Mouse (Mus musculus) brown adipose tissue, adult 24 weeks (tissue): ENCODE data around the gene Micu2. TPM values are rescaled to one million over a fixed set of nuclear protein-coding genes. Genes with fewer than 3 reads are reported as not detected.

ENCODE experiments used
- H3K27ac ChIP-seq: fragments of 200-500 bp; replicated peaks from 2 replicates; pipeline ENCODE4 v1.5.1; 2012; ENCODE audit warnings: low read depth, mild to moderate bottlenecking, low read length
- H3K4me1 ChIP-seq: fragments of 200-500 bp; 2 replicates; pipeline ENCODE4 v1.6.1; 2012; ENCODE audit warnings: low read length, mixed read lengths; ENCODE audit not compliant: control insufficient read depth, insufficient read depth, insufficient read length
- H3K4me3 ChIP-seq: fragments of 200-500 bp; 2 replicates; pipeline ENCODE4 v1.5.1; 2012; ENCODE audit warnings: low read depth, mild to moderate bottlenecking, low read length, moderate library complexity; ENCODE audit not compliant: insufficient read depth
- polyA plus RNA-seq: library from polyadenylated mRNA; stranded (reverse); fragments of >200 nt; gene quantifications from 2 replicates; pipeline ENCODE4 v1.2.4, GENCODE M21; 2012; ENCODE audit not compliant: missing spikeins, insufficient read depth, insufficient read length

Gene Micu2
- 35.7 and 41.8 TPM in 2 replicates for polyA plus RNA-seq

DNA sequence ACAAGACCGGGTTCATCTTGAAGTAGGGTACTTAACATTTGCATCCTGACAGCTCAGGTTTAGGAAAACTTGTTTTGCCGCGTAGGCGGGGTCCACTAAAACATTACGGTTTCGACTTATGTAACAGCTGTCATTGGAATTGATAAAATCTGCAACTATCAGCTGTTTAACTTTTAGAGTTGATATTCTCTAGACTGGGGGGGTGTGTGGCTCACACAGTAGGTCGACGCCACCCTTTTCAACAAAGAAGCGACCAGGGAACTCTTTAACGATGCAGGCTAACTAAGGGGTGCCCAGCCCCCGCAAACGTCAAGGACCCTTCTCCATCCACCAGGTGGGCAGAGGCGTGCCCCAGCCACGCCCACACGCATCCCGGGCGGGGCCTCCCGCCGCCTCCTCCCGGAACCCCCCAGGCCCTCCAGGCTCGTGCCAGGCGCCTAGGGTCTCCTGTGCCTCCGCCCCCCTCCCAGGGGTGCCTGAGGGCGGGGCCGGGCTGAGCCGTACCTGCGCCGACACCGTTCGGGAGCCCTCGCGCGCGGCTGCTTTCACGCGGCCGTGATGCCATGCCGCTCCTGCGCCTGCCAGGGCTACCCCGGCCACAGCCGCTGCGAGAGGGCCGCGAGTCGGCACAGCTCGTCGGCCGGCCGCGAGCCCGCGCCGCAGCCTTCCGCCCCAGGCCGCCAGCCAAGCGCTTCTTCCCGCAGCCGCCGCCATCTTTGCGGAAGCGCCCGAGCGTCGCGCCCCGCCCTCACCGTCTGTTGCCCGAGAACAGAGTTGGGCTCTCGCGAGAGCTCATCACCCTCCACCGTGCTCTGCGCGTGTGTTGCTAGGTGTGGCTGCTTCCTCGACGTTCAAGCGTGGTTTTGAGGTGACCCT, at the start of gene Micu2:
Micu2 (minus strand) TSS at position 737 of the 876 bp plus-strand sequence.
- Histone ChIP-seq H3K27ac (no peak within 1 kb of the TSS), H3K4me1 (peaks cover 4% of the 10 kb centered on the region), H3K4me3 (peak within 1 kb of the TSS; percentile 67)

DNA sequence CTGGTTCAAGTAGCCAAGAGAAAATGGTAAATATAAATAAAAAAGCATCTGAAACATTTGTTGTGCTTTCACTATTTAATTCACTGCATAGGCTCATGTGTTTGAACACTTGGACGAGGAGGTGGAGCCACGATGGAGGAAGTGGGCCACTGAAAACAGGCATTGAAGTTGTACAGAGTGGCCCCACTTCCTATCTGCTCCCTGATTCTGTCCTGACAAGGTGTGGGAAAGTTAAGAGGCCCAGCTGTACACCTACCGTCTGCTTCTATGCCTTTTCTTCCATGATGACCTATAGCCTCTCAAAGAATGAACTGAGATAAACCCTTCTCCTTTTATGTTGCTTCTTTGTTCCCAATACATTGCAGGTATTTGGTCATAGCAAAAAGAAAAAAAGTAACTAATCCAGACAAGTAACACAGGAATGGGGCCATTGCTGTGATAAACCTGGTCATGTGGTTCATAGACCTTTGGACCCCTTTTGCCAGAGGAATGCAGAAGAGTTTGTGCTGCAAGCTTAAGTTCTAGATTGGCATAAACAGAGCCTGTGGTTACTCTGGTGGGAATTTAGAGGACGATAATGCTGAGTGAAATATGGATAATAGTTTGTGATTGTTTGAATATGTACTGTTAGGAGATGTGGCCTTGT, 47.7 kb upstream of the Micu2 start:
- H3K27ac ChIP-seq = no peak overlapping the region
- no peaks in the 10 kb centered on the region for H3K4me1 ChIP-seq
- no peak overlapping the region for H3K4me3 ChIP-seq

DNA sequence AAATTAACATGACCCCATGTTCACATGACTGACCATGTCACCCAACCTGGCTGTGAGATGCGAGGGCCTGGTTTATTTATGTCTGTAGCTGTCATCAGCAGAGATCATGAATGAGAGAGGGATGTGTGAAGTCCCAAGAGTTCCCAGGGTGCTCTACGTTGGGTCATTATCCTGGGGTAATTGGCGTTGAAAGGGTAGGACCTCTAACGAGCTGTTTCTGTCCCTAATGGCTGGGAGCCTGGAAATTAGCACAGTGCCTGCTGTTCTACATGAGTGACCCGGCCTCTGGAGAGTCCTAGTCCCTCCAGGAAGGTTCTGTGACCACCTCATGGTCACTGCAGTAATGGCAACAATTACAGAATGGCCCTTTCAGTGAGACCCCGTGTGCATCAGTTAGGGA, 37.1 kb upstream of the Micu2 start:
- no peak overlapping the region for H3K27ac ChIP-seq
- no peaks in the 10 kb centered on the region for H3K4me1 ChIP-seq

DNA sequence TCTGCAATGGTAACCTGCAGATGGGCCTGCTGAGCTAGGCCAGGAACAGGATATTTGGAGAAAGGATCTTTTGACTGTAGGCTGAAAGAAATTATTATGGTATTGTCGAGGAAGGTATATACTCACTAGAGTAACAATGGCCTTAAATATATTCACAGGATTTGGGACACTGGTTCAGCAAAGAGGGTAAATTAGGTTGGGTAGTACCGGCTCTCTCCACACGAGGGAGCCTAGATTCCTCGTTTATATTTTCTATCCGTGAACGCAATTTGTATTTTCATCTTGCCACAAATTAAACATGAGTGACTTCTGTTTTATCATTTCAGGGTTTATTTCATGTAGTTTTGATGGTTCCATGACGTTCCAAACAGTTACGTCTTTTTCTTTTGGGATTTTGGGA, 35.5 kb upstream of the Micu2 start:
- H3K4me3 ChIP-seq = no peak overlapping the region
- H3K4me1 ChIP-seq = no peaks in the 10 kb centered on the region
- no peak overlapping the region for H3K27ac ChIP-seq

More for the DNA sequence above, 37.1 kb upstream of the Micu2 start:
- H3K4me3 ChIP-seq = no peak overlapping the region

DNA sequence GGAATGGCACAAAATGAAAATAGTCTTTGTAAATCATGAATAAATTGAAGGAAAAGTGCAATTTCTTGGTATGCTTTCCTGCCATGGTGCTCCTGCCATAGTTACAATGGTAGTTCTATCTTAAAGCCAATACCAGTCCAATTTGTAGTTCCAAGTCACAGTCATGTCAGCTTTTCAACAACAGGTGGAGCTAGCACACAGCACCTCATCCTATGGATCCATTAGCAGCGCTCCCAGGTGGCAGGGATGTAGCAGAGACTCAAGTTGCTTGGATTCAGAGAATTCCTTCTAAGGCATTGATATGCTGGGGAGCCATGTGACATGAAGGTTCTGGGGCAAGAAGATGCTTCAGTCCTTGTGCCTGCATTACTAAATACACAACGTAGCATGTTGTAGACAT, 19.8 kb upstream of the Micu2 start:
- Histone ChIP-seq H3K4me1 (no peaks in the 10 kb centered on the region), H3K4me3 (no peak overlapping the region), H3K27ac (no peak overlapping the region)

DNA sequence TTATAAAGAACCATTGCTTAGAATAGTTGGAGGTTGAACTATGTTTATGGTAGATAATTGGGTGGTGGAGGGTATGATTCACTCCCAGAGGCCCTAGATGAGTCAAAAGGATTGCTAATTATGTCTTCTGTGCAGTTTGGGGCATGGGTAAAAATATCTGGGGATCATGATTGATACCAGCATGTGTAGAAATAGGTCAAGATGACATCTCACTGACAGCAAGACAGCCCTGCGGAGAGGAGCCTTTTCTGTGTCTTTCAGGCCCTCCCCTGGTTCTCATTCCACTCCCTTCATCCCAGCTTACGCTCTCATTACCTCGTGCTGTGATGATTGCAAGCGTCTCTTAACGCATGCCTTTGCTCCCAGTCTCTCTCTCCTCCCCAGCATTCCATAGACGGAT, 4.8 kb upstream of the Micu2 start:
- Histone ChIP-seq H3K27ac (no peak overlapping the region), H3K4me1 (peaks cover 3% of the 10 kb centered on the region), H3K4me3 (no peak overlapping the region)

DNA sequence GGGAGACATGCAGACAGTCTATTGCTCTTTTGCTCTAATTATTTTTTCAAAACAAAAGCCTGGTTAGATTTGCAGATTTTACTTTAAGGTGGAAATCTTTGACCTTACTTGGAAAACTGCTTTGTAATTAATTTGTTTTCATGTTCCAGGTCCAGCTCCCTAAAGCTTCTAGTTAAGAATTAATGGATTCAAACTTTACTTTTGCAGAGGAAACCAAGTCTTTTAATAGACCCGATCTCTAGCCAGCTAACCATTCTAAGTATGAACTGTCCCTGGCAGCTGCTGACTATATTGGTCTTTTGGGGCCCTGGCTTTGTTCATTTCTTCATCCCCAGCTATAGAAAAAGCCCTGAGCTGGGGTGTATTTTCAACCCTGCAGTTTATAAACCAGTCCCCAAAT, 3.1 kb upstream of the Micu2 start:
- no peak overlapping the region for H3K4me3 ChIP-seq
- no peak overlapping the region for H3K27ac ChIP-seq
- H3K4me1 ChIP-seq = peaks cover 4% of the 10 kb centered on the region

DNA sequence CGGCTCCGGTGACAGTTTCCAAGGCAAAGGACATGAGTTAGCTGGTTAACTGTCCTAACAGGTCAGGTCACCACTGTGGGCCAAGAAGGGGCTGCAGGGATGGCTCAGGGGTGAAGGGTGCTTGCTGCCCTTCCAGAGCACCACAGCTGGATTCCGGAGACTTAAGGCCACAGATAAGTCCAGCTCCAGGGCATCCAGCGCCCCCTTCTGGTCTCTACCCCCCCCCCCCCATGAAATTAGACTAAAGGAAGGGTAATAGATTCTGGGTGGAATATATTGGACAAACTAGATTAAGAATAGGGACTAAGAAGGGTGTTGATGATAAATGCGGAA, 306 bp upstream of the Micu2 start:
- Histone ChIP-seq H3K27ac (no peak overlapping the region), H3K4me1 (peaks cover 4% of the 10 kb centered on the region), H3K4me3 (peak overlapping the region; percentile 67)

DNA sequence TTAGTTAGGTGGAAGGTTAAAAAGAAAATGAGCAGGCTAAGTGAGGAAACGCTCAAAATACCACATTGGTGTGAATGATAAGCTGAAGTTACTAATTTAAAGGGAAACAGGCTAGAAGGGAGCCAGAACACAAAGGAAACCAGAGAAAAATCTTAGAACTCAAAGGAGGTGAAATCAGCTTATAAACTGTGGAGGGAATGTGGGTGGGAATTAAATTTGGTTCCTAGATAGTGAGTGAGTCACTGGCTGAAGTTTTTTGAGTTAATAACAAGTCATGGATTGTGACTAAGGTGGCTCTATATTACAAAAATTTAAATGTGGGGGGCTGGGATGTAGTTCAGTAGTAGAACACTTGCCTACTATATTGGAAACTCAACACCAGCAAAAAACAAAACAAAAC, 1.6 kb downstream of the Micu2 start:
- H3K27ac ChIP-seq = no peak overlapping the region
- H3K4me1 ChIP-seq = peaks cover 4% of the 10 kb centered on the region
- no peak overlapping the region for H3K4me3 ChIP-seq

DNA sequence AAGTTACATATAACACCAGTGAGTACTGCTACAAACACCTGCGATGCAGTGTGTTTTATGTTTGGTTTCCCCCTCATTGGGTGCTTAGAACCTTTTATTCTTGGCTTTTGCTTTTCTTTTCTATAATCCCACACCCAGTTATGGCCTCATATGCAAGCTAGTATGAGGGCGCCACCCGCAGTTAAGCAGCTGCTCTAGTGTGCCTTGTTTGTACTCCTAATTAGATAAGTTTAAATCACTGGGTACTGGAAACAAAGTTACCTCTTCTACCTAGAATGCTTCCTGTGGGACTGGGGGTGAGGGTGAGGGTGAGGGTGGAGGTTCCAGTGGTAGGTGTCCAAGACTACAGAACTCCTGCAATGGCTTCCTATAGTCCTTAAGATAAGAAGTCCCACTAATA, 2.9 kb downstream of the Micu2 start:
- H3K27ac ChIP-seq = no peak overlapping the region
- H3K4me1 ChIP-seq = peaks cover 4% of the 10 kb centered on the region
- H3K4me3 ChIP-seq = no peak overlapping the region

DNA sequence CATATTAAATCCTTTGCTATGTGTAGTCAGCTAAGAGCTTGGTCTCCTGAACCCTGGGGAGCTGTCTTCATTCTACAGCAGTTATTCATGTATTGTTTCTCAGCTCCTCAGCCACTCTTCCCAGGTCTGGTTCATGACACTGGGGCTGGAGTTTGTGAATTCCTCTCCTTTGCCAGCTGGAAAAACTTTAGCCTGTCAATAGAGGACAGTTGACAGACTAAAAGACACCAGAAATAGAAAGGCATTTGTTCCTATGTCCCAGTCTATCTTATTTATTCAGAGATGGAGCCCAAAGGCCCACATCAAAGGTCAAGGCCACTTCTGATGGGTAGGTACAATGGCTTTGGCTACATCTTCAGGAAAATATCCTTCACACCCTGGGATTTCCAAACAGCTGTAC, 7.3 kb downstream of the Micu2 start:
- H3K4me3 ChIP-seq = no peak overlapping the region
- no peak overlapping the region for H3K27ac ChIP-seq
- no peaks in the 10 kb centered on the region; the same call in 1 of the 2 replicates for H3K4me1 ChIP-seq

DNA sequence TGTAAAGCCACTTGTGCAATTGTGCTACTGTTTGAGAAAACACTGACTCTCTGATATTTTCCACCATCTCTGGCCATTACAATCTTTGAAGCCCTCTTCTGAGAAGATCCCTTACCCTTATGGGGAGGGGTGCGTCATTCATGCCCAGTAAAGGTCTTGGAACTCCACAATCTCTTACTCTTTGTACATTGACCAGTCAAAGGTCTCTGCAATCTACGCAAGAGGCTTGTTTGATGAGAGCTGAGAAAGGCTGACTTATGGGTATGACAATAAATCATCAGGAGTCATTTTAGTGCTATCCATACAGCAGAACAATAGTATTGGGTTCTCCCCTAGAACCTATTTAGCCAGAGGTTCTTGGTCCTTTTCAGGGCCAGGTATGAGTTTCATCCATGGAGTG, 9.9 kb downstream of the Micu2 start:
- no peaks in the 10 kb centered on the region for H3K4me1 ChIP-seq
- no peak overlapping the region for H3K27ac ChIP-seq
- no peak overlapping the region for H3K4me3 ChIP-seq

DNA sequence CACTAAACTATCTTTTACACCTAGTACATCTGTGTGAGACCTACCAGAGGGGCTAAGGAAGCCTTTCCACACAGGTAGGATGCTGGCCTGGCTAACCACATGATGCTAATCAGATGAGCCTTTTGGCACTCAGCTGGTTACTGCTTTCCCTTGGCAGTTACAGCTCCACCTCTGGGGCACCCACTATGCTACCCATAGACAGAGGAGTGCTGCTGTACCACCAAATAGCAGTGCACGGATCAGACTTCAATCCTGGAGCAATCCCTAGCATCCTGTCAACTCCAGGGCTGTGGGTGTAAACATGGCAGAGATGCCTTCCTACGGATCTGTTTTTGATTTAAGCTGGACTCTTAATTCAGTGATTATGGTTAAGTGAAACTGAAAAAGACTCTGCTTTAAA, 13.3 kb downstream of the Micu2 start:
- Histone ChIP-seq H3K4me1 (peaks cover 7% of the 10 kb centered on the region), H3K4me3 (no peak overlapping the region), H3K27ac (no peak overlapping the region)

DNA sequence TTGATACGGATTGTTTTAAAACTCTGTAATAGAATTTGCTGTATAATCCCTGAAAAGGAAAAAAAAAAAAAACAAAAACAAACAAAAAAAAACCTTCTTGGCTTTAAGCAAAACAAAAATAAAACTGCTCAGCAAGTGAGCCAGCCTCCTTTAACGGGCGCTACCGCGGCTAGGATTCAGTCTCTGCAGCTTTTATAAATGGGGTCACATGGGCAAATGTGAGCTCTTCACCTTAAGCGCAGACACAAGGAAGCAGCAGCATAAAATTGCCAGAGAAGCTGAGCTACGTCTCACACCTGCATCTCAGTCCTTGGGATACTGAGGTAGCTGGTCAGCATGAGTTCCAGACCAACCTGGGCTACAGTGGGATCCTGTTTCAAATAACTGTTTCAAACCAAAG, 16.6 kb downstream of the Micu2 start:
- Histone ChIP-seq H3K4me1 (peaks cover 10% of the 10 kb centered on the region), H3K27ac (no peak overlapping the region), H3K4me3 (no peak overlapping the region)

DNA sequence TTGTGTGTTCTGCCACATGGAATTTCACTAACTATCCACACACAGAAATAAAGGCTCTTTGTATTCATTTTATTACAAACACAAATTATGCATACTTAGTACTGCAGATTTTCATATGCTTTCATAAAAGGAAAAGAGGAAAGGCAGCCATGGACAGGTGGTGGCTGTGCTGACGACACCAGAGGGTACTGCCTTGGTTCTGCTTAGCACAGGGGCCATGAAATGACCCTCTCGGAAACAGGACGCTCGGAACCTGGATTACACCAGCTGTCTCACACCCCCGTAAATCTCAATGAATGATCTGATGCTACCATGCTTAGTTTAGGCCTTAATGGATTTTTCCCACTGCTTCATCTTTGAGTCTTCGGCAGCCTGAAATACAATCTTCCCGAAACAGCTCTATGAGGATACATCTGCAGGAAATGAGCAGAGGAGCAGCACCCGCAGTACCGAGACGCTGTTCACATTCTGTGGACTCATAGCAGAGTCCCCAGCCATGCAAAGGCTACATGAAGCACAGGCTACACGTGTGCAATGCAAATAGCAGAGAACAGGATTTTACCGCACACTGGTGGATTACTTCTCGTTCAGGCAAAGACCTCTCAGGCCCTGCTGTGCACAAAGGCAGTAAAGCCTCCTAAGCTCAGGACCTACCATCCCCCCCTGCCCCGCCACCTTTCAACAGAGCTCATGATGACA, 17.2 kb downstream of the Micu2 start:
- H3K4me1 ChIP-seq = peaks cover 10% of the 10 kb centered on the region
- no peak overlapping the region; the same call in 1 of the 2 replicates for H3K27ac ChIP-seq
- no peak overlapping the region for H3K4me3 ChIP-seq
